Comparison of ENCODE assay signal across 8 mouse cellular contexts in the genomic region with DNA sequence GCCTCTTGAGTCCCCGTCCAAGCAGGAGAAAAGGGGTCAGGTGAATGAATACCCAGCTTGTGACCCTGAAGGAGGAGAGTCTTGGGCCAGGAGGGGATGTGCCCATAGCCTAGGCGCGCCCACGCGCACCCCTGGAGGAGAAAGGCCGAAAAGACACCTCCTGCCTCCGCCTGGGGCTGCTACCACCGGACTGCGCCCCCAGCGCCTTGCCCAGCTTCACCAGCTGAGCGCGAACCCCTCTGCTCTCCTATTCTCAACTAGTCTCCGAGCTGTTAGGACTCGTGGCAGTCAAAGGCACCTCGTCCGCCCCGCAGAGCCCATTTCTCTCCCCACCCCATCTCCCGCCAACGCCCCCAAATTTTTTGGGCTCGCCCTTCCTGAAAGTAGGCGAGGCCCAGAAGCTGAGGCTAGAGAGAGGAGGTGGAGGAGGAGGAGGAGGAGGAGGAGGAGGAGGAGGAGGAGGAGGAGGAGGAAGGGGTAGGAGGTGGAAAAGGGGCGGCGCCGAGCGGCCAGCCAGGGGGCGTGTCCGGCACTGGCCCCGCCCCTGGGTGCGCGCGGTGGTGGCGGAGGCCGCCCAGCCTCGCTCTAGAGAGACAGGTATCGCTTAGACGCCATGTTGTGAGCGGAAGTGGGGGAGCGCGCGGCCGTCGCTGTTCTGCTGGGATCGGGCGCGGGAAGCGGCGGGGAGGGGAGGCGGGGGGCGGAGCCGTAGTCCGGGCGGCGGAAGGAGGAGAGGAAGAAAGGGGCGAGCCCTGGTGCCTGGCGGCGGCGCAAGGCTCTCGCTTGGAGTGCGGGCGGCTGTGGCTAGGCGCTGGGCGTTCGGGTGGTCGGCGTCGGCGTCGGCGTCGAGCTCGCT. TPM values are rescaled to one million over a fixed set of nuclear protein-coding genes. Genes with fewer than 3 reads are reported as not detected.
DNase-seq lines count a peak whose midpoint lies in the region; ATAC-seq and TF ChIP-seq lines count a peak whose summit lies in the region.

No protein-coding gene starts in this region.

- H3K79me3 ChIP-seq in C2C12 (ENCODE audit: low read depth) = peaks cover 13% of the 10 kb centered on the region

- TF ChIP-seq CTCF in C2C12 (IDR thresholded peaks at IDR 0.05; ENCODE audit: control insufficient read depth, insufficient read depth, insufficient read length) = peak; percentile 34
- no peak for TF ChIP-seq CTCF in embryonic fibroblast, embryonic 13.5 days (IDR thresholded peaks at IDR 0.05; ENCODE audit: borderline replicate concordance, insufficient read depth, low read length)

- ATAC-seq in heart, embryonic 11.5 days (replicated peaks; ENCODE audit: insufficient number of reproducible peaks, low FRiP score, low TSS enrichment) = peak; percentile 97
- peak; percentile 96 for ATAC-seq in kidney, embryonic 16.5 days (ENCODE audit: low FRiP score, low TSS enrichment)
- ATAC-seq in liver, embryonic 12.5 days = peak; percentile 96

- peaks cover 43% of the 10 kb centered on the region for H3K79me2 ChIP-seq in C2C12 (ENCODE audit: control insufficient read depth, insufficient read depth)

- H3K36me3 ChIP-seq in C2C12 (ENCODE audit: control insufficient read depth, insufficient read depth) = no peaks in the 10 kb centered on the region
- H3K36me3 ChIP-seq in heart, embryonic 11.5 days (ENCODE audit: control insufficient read depth, insufficient read depth, low read length) = no peaks in the 10 kb centered on the region
- H3K36me3 ChIP-seq in kidney, embryonic 16.5 days (ENCODE audit: insufficient read depth, low read length) = no peaks in the 10 kb centered on the region
- H3K36me3 ChIP-seq in liver, embryonic 12.5 days = no peaks in the 10 kb centered on the region
- no peaks in the 10 kb centered on the region for H3K36me3 ChIP-seq in splenic B cell, adult 2 months (ENCODE audit: control insufficient read depth, insufficient read depth, low read length, poor library complexity, severe bottlenecking)

- no peaks in the 10 kb centered on the region for H3K9me3 ChIP-seq in heart, embryonic 11.5 days (replicated peaks; ENCODE audit: control insufficient read depth, low read length)
- no peaks in the 10 kb centered on the region for H3K9me3 ChIP-seq in kidney, embryonic 16.5 days (ENCODE audit: low read length)
- H3K9me3 ChIP-seq in liver, embryonic 12.5 days (replicated peaks) = no peaks in the 10 kb centered on the region

- H3K27ac ChIP-seq in embryonic fibroblast, embryonic 13.5 days (ENCODE audit: insufficient read depth, low read length) = peak overlapping the region; percentile 86
- H3K27ac ChIP-seq in heart, embryonic 11.5 days (ENCODE audit: low read depth, low read length) = peak overlapping the region; percentile 84
- peak overlapping the region; percentile 94 for H3K27ac ChIP-seq in kidney, embryonic 16.5 days (ENCODE audit: low read length)
- peak overlapping the region; percentile 88 for H3K27ac ChIP-seq in liver, embryonic 12.5 days

- DNase-seq in brain, adult 2 months (ENCODE audit: low read depth, low spot score) = peak; percentile 93
- peak; percentile 93 for DNase-seq in naive thymus-derived CD4-positive, alpha-beta T cell, adult 2 months (ENCODE audit: low read depth)
- DNase-seq in splenic B cell, adult 2 months (ENCODE audit: low read depth, low spot score) = peak; percentile 92

- TF ChIP-seq POLR2A in embryonic fibroblast, embryonic 13.5 days (IDR thresholded peaks at IDR 0.05; ENCODE audit: low read depth, low read length) = peak; percentile 54; the same call in 1 of the 2 replicates

- H3K4me1 ChIP-seq in embryonic fibroblast, embryonic 13.5 days (ENCODE audit: control insufficient read depth, insufficient read depth, low read length) = no peaks in the 10 kb centered on the region
- no peaks in the 10 kb centered on the region for H3K4me1 ChIP-seq in heart, embryonic 11.5 days (ENCODE audit: control insufficient read depth, insufficient read depth, low read length)
- no peaks in the 10 kb centered on the region for H3K4me1 ChIP-seq in kidney, embryonic 16.5 days (ENCODE audit: insufficient read depth, low read length)
- H3K4me1 ChIP-seq in liver, embryonic 12.5 days = peaks cover 4% of the 10 kb centered on the region; the same call in 1 of the 2 replicates

- H3ac ChIP-seq in C2C12 (ENCODE audit: control insufficient read depth, insufficient read length, low read depth) = peak overlapping the region; percentile 56

- H3K27me3 ChIP-seq in C2C12 (ENCODE audit: control insufficient read depth, insufficient read depth, insufficient read length) = no peaks in the 10 kb centered on the region
- peaks cover 3% of the 10 kb centered on the region; the same call in 1 of the 2 replicates for H3K27me3 ChIP-seq in heart, embryonic 11.5 days (ENCODE audit: control insufficient read depth, insufficient read depth, low read length)
- no peaks in the 10 kb centered on the region; the same call in 1 of the 2 replicates for H3K27me3 ChIP-seq in kidney, embryonic 16.5 days (ENCODE audit: insufficient read depth, low read length)
- peaks cover 19% of the 10 kb centered on the region for H3K27me3 ChIP-seq in liver, embryonic 12.5 days (replicated peaks)
- H3K27me3 ChIP-seq in splenic B cell, adult 2 months (ENCODE audit: control insufficient read depth, insufficient read depth, low read length, poor library complexity, severe bottlenecking) = no peaks in the 10 kb centered on the region

- peak overlapping the region; percentile 48 for H3K4me3 ChIP-seq in C2C12 (ENCODE audit: insufficient read depth, poor library complexity, severe bottlenecking)
- H3K4me3 ChIP-seq in embryonic fibroblast, embryonic 13.5 days (ENCODE audit: insufficient read depth, low read length) = peak overlapping the region; percentile 96
- peak overlapping the region; percentile 59 for H3K4me3 ChIP-seq in heart, embryonic 11.5 days (ENCODE audit: low read depth, low read length)
- H3K4me3 ChIP-seq in kidney, embryonic 16.5 days (ENCODE audit: low read length) = peak overlapping the region; percentile 74
- H3K4me3 ChIP-seq in liver, embryonic 12.5 days = peak overlapping the region; percentile 74

- H3K9ac ChIP-seq in heart, embryonic 11.5 days (ENCODE audit: low read depth, low read length) = peak overlapping the region; percentile 83
- peak overlapping the region; percentile 79 for H3K9ac ChIP-seq in kidney, embryonic 16.5 days (replicated peaks; ENCODE audit: low read length)
- peak overlapping the region; percentile 82 for H3K9ac ChIP-seq in liver, embryonic 12.5 days

- WGBS in heart, embryonic 11.5 days (ENCODE audit: insufficient replicate concordance) = 15% methylated on average over 52 of the region's 71 CpGs
- 35% methylated on average over 16 of the region's 71 CpGs for WGBS in kidney, embryonic 16.5 days
- WGBS in liver, embryonic 12.5 days (ENCODE audit: insufficient replicate concordance) = 6% methylated on average over 47 of the region's 71 CpGs

- H3K4me2 ChIP-seq in heart, embryonic 11.5 days = peak overlapping the region; percentile 63
- H3K4me2 ChIP-seq in kidney, embryonic 16.5 days (replicated peaks; ENCODE audit: low read depth, low read length) = peak overlapping the region; percentile 57
- peak overlapping the region; percentile 84 for H3K4me2 ChIP-seq in liver, embryonic 12.5 days

TF ChIP-seq in C2C12, 6 proteins besides CTCF, POLR2A, EP300 and RAD21:
- TF ChIP-seq FOSL1 (IDR thresholded peaks at IDR 0.05; ENCODE audit: insufficient read depth, low read length, poor library complexity, severe bottlenecking) = no peak
- no peak for TF ChIP-seq CEBPB (IDR thresholded peaks at IDR 0.05; ENCODE audit: low read depth)
- no peak for TF ChIP-seq MAX (IDR thresholded peaks at IDR 0.05)
- TF ChIP-seq MYOD1 (IDR thresholded peaks at IDR 0.05; ENCODE audit: control insufficient read depth, insufficient read length, low read depth) = no peak
- no peak for TF ChIP-seq USF1 (IDR thresholded peaks at IDR 0.05; ENCODE audit: low read depth)
- TF ChIP-seq MYOG (IDR thresholded peaks at IDR 0.05; ENCODE audit: control insufficient read depth, extremely low read depth, insufficient read length) = no peak

RNA-seq across cellular contexts. Expression of a gene that starts 45.2 kb away (rescaled TPM):
- polyA plus RNA-seq in C2C12 (2012; fragmentation: generic; extraction: Trizol) = 7.3 TPM
- 55.7 and 69.2 TPM in 2 replicates for polyA plus RNA-seq in embryonic fibroblast, embryonic 13.5 days (2011; ENCODE audit: insufficient read length, low read depth, missing spikeins)
- 5.4 and 7.6 TPM in 2 replicates for polyA plus RNA-seq in heart, embryonic 11.5 days (2014; fragmentation: Nextera tagmentation; extraction: Ambion mirVana)
- polyA plus RNA-seq in kidney, embryonic 16.5 days (2015; fragmentation: Nextera tagmentation; extraction: Ambion mirVana) = 6.6 and 8.4 TPM in 2 replicates
- polyA plus RNA-seq in liver, embryonic 12.5 days (2016; fragmentation: Nextera tagmentation; extraction: Ambion mirVana) = 1.8 and 2.3 TPM in 2 replicates

Comparison
In these comparisons a context has a peak if more than half of its experiments do, and no peak if none do; other contexts are left out.
1. Peak in every context shown above with its lines: DNase-seq, ATAC-seq, H3K4me3 ChIP-seq and H3K27ac ChIP-seq.